Mouse (Mus musculus): ENCODE data around the gene Sat2. TPM values are rescaled to one million over a fixed set of nuclear protein-coding genes. Genes with fewer than 3 reads are reported as not detected.
"Not testable (repeated sequence)": the region's sequence is repeated elsewhere in the genome, so short reads cannot be mapped to it uniquely, and the experiment has no call there.

The Sat2 gene
- total RNA-seq, 2 experiments from 2014 or later: 3.3 to 3.8 TPM

- DNase-seq: peak; percentile 64 to 73
These were observed 21.7 kb upstream of the Sat2 start for GRCm38 (mm10) chr11:69600098-69600497.

- DNase-seq: no peak
These were observed 20.1 kb upstream of the Sat2 start for GRCm38 (mm10) chr11:69601768-69602167.

DNA sequence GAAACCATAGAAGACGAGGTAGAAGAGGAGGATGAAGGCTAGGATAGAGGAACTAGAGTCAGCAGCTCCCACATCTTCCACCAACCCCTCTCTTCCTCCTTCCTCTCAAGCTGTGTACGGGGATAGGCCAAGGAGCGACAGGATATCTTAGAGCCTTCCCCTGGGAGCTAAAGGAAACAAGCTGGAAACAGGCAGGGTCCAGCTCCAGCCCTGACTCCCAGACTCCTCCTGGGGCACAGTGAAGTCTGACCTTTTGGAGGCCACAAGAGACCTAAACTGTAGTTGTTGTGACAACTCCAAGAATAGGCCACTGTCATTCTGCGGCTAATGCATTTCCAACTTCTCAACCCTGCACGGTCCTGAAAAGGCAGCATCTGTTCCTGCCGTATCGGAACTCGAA is 18.3 kb upstream of the Sat2 start:
- peak; percentile 43 to 73 for DNase-seq

- no peak for DNase-seq
These were observed 17.5 kb upstream of the Sat2 start for GRCm38 (mm10) chr11:69604347-69604746.

- DNase-seq: peak in 1 of 2 experiments; percentile 35
These were observed 16.8 kb upstream of the Sat2 start for GRCm38 (mm10) chr11:69604795-69605664.

DNA sequence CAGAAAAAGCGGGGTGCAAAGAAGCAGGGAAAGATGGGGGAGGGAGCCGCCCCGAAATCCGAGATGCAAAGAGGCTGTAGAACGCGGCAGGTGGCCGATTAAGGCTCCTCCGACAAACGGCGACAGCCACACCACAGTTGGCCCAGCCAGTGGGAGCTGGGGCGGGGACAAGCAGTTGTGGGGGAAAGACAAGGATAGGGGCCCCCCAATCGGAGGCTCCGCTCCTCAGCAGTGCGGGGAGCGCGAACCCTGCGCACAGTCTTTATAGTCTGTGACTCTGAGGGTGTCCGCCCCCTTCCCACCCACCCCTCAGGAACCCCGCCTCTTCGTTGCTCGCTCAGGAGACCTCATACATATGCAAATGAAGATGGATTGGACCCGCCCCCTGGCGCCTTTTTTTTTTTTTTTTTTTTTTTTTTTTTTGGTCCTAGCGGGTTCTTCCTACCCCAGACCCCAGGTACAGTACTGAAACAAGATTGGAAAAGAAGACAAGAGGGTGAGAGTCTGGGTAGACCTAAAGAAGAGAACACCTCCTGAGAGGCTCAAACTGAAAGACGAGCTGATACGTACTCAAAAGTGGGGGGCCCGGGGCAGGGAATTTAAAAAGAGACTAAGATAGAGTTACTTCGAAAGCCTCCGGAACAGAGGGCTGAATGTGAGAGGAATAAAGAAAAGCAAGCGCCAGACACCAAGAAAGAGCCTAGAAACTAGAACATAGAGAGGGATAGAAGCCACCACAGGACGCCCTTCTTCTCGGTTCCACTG is 15.9 kb upstream of the Sat2 start, which contains the start of gene Atp1b2:
Gene Atp1b2, minus strand, starts transcription at position 217 of the 765 bp plus-strand sequence.
- DNase-seq: peak; percentile 73 to 77

- no peak for DNase-seq
These were observed 15.4 kb upstream of the Sat2 start for GRCm38 (mm10) chr11:69606491-69606795.

DNA sequence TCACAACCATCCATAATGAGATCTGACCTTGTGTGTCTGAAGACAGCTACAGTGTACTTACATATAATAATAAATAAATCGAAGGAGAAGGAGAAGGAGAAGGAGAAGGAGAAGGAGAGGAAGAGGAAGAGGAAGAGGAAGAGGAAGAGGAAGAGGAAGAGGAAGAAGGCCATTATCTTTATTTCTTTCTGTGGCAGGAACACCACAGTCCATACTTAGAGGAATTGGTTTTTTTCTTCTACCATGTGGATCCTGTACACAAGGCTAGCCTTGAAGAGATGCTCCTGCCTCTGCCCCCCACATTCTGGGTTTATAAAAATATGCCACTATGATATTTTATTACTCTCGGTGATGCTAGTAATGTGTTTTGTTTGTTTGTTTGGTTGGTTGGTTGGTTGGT is 15.0 kb upstream of the Sat2 start:
- DNase-seq: no peak

DNA sequence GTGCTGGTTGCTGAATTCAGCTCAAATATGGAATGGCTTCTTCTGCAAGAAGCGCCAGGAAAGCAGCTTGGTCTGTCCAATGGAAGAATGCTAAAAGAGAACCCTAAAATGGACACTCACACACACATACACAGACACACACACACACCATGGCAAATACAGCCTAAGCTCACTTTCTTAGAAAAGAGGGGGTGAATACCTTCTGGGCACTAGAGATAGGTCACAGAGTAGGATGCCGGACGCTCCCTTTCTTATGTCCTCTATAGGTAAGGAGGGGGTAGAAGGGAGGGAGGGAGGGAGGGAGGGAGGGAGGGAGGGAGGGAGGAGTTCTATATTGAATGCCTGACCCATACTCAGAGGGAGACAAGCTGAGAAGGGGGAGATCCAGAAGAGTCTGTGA is 13.3 kb upstream of the Sat2 start:
- no peak for DNase-seq

DNA sequence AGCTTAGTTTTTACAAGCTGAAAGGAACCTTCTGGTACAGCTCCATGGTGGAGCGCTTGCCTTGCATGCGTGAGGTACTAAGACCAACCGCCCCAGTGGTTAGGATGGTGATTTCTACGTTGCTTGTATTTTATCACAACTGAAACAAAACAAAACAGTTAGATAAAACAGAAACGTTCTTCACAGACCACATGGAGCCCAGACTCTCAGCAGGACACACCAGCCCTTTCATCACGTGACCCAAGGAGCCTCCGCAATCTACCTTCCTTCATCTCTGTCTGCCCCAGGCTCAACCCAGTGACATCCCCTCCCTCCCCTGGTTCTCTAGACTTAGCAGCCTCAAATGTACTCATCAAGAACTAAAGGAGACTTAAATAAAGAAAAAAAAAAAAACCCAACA is 12.4 kb upstream of the Sat2 start:
- DNase-seq: no peak

DNA sequence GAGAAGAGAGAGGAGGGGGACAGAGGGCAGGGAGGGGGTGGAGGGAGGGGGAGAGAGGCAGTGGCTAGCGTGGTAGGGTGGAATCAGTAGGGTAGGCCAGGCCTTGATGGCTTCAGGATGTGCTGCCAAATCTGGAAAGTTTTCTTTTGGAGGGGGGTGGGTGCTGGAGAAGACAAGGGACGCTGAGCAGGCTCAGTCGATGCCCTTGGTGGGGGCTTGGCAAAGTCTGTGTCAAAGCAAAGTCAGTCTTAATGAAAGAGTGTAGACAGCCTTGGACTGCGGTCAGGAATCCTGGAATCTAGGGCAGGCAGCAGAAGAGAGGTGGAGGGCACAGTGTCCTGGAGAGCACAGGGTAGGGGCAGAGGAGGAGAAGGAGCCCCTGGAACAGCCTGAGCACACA is 10.9 kb upstream of the Sat2 start:
- no peak for DNase-seq

- DNase-seq: peak; percentile 85 to 95
These were observed 8.1 kb upstream of the Sat2 start for GRCm38 (mm10) chr11:69613553-69614256.

- DNase-seq: not testable (repeated sequence)
These were observed 7.6 kb upstream of the Sat2 start for GRCm38 (mm10) chr11:69614257-69614588.

- no peak for DNase-seq
These were observed 5.0 kb upstream of the Sat2 start for GRCm38 (mm10) chr11:69616781-69617180.

DNA sequence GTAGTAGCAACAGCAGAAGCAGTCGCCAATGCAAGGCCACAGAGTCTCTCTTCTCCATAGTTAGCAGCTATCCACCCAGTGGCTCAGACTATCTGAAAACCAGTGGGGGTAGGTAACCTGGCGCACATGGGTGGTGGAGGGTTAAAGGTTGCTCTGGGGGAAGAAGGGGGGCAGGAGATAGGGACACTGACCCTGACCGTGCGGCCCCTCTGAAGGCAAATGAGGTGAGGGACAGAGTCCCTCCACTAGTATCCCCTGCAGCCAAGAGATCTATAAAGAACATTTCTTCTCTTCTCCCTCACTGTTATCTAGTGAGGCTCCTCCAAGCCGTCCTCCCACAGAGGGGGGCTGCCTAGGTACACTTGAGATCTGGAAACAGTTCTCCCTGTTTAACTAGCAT is 4.0 kb upstream of the Sat2 start, which contains the start of gene Shbg:
Gene Shbg, minus strand, starts transcription at position 101 of the 400 bp plus-strand sequence.
- no peak for DNase-seq

- DNase-seq: no peak
These were observed 1.3 kb upstream of the Sat2 start for GRCm38 (mm10) chr11:69620394-69621081.

DNA sequence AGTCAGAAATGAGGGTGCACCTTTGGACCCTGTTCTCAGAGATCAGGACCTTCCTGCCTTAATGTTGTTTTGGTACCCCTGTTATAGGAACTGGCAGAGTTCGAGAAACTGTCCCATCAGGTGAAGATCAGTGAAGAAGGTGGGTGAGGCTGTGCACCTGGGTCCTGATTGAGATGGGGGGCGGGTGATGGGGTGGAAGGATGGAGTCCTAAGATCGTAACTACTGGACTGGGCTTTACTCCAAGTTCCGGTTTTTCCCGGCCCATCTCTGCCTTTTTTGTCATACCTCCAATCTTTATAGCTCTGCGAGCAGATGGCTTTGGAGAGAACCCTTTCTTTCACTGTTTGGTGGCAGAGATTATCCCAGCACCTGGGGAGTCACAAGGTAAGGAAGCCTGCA is 582 bp downstream of the Sat2 start:
- no peak for DNase-seq

GRCm38 (mm10) chr11:69623006-69623405 is 1.2 kb downstream of the Sat2 start:
- DNase-seq: no peak

DNA sequence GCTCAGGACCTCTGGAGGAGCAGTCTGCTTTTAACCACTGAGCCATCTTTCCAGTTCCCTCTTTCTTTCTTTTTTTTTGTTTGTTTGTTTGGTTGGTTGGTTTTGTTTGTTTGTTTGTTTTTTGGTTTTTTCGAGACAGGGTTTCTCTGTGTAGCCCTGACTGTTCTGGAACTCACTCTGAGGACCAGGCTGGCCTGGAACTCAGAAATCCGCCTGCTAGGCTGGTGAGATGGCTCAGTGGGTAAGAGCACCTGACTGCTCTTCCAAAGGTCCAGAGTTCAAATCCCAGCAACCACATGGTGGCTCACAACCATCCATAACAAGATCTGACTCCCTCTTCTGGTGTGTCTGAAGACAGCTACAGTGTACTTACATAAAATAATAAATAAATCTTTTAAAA is 2.5 kb downstream of the Sat2 start:
- not testable (repeated sequence) for DNase-seq

DNA sequence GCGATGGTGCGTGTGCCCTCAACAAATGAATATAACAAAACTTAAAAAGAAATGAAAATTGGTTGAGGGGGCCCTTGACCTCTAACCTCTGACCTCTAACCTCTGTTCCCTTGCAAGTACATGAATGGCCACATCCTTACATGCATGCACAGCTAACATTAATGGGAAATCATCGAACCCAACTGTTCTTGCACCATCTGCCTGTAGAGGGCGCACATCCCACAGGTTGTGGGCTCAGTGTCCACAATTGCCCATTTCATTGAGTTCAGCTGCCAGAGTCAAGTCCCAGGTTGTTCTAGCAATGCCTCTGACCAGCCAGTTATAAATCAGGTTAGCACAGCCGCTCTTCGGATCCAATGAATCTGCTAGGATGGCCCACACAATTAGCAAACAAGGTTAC is 6.5 kb downstream of the Sat2 start:
- peak; percentile 62 to 87 for DNase-seq

DNA sequence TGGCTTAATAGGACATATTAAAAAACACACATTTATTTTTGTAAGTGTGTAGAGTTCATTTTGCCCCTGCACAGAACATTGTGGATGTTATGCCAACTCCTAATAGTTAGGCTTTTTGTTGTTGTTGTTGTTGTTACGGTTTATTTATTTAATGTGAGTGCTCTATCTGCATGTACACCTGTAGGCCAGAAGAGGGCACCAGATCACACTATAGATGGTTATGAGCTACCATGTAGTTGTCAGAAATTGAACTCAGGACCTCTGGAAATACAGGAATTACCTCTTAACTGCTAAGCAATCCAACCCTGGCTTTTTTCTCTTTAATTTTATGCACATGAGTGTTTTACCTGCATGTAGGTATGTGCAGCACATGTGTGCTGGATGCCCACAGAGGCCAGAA is 8.0 kb downstream of the Sat2 start:
- no peak for DNase-seq
